Mouse (Mus musculus): Measurements from ENCODE around the gene Dusp28. TPM values are rescaled to one million over a fixed set of nuclear protein-coding genes. Genes with fewer than 3 reads are reported as not detected.

Gene Dusp28
- polyA plus RNA-seq (2014; fragmentation: Illumina TruSeq; extraction: RNeasy Lipid Tissue Mini Kit (QIAGEN cat#74804); ENCODE audit: low read depth, low replicate concordance), result 8.3 TPM

DNA sequence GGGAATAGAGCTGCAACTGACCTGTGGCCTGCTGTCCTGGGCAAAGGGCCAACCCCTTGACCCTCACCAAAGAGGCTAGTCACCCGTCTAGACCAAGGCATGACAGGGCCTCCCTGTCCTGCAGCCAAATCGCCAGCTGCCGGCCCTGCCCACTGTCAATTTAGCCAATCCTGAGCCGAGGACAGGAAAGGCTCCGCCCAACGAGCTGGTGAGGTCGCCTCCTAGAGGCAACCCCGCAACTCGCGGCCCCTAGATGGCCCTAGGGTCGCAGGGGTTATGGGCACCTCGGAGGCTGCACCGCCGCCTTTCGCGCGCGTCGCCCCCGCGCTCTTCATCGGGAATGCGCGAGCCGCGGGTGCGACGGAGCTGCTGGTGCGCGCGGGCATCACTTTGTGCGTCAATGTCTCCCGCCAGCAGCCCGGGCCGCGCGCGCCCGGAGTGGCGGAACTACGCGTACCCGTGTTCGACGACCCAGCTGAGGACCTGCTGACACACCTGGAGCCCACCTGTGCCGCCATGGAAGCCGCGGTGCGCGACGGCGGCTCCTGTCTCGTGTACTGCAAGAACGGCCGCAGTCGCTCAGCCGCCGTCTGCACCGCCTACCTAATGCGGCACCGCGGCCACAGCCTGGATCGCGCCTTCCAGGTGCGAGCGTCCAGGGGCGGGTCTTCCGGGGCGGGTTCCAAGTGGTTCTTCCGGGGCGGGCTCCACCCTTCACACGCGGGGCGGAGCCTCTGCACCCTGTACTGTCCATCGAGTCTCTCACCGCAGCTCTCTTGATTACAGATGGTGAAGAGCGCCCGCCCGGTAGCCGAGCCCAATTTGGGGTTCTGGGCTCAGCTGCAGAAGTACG, at the start of gene Dusp28:
Gene Dusp28, plus strand, starts transcription at position 203 of the 853 bp plus-strand sequence.

DNA sequence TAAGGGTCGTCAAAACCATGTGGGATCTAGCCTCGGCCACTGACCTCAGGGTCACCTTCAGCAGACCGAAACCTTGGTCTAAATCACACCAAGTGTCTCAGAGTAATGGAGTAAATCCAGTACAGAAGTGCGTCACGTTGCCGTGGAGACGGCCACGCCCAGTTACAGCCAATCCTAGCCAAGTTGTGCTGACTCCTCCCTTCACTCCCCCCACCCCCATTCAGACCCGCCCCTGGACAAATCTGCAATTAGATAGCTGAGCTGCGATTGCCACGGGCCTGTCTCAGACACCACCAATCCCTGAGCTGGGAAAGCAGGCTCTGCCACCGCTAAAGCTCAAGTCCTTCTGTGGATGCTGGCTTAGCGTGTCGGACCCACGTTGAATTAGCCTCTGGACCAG, 4.0 kb upstream of the Dusp28 start, which contains the start of gene Ankmy1:
Gene Ankmy1, minus strand, starts transcription at position 121 of the 400 bp plus-strand sequence.

DNA sequence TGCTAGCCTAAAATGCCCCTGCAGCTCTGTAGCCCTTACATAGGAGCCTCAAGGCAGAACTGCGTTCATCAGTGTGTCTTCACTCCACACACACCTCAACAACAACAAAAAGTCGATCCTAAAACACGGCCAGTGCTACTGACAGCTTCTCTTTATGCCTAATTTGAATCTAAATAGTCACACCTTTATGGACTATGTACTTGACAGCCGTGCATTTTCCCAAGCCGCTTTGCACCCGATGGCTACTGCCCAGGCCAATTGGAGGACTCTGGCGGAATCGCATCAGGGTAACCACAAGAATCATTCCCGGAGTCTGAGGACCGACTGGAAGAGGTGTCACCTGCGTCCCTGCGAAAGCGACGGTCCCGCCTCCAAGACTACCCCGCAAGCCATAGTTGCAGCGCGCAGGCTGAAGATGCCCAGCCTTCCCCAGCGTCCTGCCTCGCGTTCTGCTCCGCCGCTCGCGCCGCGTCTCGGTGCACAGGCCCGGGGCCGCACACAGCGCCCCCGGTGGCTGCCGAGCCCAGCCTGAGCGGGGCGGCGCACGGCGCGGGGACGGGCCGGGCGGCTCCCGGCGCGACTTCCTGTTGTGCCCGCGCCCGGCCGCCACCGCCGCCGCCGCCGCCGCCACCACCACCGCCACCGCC, 3.6 kb downstream of the Dusp28 start, which contains the start of gene Rnpepl1:
Gene Rnpepl1, plus strand, starts transcription at position 545 of the 647 bp plus-strand sequence.

DNA sequence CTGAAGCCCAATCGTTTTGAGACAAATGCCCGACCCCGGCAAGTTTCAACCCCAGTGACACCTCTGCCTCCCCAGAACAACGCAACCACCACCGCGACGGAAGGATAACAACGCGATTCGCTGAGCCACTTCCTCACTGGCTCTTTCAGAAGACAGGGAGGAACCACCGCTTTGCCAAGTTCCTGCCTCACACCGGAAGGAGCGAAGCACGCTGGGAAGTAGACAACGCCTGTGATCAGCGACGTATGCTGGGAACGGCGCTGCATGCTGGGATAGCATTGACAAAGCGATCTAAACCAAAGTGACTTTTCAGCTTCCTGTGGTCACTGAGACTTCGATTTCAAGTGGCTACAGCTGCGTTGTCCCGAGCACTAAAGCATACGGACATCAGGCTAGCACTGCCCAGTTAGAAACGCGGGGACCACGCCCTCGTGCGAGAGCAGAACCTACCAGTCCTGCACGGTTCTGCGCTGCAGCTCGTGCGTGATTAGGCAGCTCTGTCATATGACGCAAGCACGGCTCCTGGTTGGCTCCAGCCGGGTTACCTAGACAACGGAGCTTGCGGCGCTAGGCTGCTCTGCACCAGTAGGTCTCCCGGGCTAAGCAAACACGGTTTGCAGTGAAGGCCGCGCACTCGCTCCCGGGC, 27.5 kb downstream of the Dusp28 start, which contains the start of gene Capn10:
Gene Capn10, plus strand, starts transcription at position 195 of the 646 bp plus-strand sequence.

DNA sequence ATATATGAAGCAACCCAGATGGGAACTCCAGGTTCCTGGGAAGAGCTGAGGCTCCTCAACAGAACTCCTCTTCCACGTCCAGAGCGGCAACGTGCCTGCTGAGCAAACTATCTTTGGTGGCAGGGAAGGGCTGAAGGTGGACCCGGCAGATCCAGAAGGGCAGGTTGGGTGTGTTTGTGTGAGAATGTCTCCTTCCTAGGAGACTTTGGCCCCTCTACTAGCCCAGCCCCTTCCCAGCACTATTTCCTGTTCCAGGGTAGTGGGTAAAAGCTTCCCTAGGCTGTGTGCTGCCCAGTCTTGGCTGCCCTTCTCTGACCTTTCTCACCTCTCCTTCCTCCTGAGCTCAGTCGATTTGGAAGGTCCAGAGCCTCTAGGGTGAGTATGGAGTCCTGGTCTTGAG, 43.8 kb downstream of the Dusp28 start, which contains the start of gene Gpr35:
Gene Gpr35, plus strand, starts transcription at position 259 of the 400 bp plus-strand sequence.

Other genes with a start within 250 kb of the Dusp28 start
- gene Gpc1, start 75.3 kb upstream of the Dusp28 start, polyA plus RNA-seq (2014; fragmentation: Illumina TruSeq; extraction: RNeasy Lipid Tissue Mini Kit (QIAGEN cat#74804); ENCODE audit: low read depth, low replicate concordance), result 0.76 TPM
- not detected for gene Ankmy1, start 4.1 kb upstream of the Dusp28 start, polyA plus RNA-seq (2014; fragmentation: Illumina TruSeq; extraction: RNeasy Lipid Tissue Mini Kit (QIAGEN cat#74804); ENCODE audit: low read depth, low replicate concordance)
- 2.9 TPM for gene Rnpepl1, start 3.8 kb downstream of the Dusp28 start, polyA plus RNA-seq (2014; fragmentation: Illumina TruSeq; extraction: RNeasy Lipid Tissue Mini Kit (QIAGEN cat#74804); ENCODE audit: low read depth, low replicate concordance)
- 2.2 TPM for gene Capn10, start 27.4 kb downstream of the Dusp28 start, polyA plus RNA-seq (2014; fragmentation: Illumina TruSeq; extraction: RNeasy Lipid Tissue Mini Kit (QIAGEN cat#74804); ENCODE audit: low read depth, low replicate concordance)
- 0.76 TPM for gene Gpr35, start 43.9 kb downstream of the Dusp28 start, polyA plus RNA-seq (2014; fragmentation: Illumina TruSeq; extraction: RNeasy Lipid Tissue Mini Kit (QIAGEN cat#74804); ENCODE audit: low read depth, low replicate concordance)
- not detected for gene Aqp12, start 99.4 kb downstream of the Dusp28 start, polyA plus RNA-seq (2014; fragmentation: Illumina TruSeq; extraction: RNeasy Lipid Tissue Mini Kit (QIAGEN cat#74804); ENCODE audit: low read depth, low replicate concordance)
- 5.5 TPM for gene Kif1a, start 195.0 kb downstream of the Dusp28 start, polyA plus RNA-seq (2014; fragmentation: Illumina TruSeq; extraction: RNeasy Lipid Tissue Mini Kit (QIAGEN cat#74804); ENCODE audit: low read depth, low replicate concordance)
- not detected for gene Agxt, start 228.3 kb downstream of the Dusp28 start, polyA plus RNA-seq (2014; fragmentation: Illumina TruSeq; extraction: RNeasy Lipid Tissue Mini Kit (QIAGEN cat#74804); ENCODE audit: low read depth, low replicate concordance)